Mouse (Mus musculus): Measurements from ENCODE around the gene Runx1. TPM values are rescaled to one million over a fixed set of nuclear protein-coding genes. Genes with fewer than 3 reads are reported as not detected.

The Runx1 gene
- polyA plus RNA-seq, 1 experiment: 2.2 TPM

GRCm38 (mm10) chr16:92739997-92740396 lies 86.0 kb downstream of the Runx1 start:
- no peak overlapping the region for H3K4me3 ChIP-seq (ENCODE audit: insufficient read depth, low read depth, low read length)
- DNase-seq: no peak
- H3K36me3 ChIP-seq (ENCODE audit: control insufficient read depth, insufficient read depth, low read length): no peaks in the 10 kb centered on the region
- no peak overlapping the region for H3K27ac ChIP-seq (ENCODE audit: insufficient read depth, low read depth, low read length)
- no peak for TF ChIP-seq POLR2A (IDR thresholded peaks at IDR 0.05; ENCODE audit: low read depth, low read length)
- no peak for TF ChIP-seq CTCF (conservative IDR thresholded peaks at IDR 0.05; ENCODE audit: insufficient read depth, insufficient read length, low read depth, low read length)
- WGBS: 65% methylated on average over 12 of the region's 12 CpGs
- H3K27me3 ChIP-seq (replicated peaks; ENCODE audit: control insufficient read depth, insufficient read depth, low read length): no peaks in the 10 kb centered on the region
- no peaks in the 10 kb centered on the region for H3K4me1 ChIP-seq (ENCODE audit: control insufficient read depth, insufficient read depth, low read length)

DNA sequence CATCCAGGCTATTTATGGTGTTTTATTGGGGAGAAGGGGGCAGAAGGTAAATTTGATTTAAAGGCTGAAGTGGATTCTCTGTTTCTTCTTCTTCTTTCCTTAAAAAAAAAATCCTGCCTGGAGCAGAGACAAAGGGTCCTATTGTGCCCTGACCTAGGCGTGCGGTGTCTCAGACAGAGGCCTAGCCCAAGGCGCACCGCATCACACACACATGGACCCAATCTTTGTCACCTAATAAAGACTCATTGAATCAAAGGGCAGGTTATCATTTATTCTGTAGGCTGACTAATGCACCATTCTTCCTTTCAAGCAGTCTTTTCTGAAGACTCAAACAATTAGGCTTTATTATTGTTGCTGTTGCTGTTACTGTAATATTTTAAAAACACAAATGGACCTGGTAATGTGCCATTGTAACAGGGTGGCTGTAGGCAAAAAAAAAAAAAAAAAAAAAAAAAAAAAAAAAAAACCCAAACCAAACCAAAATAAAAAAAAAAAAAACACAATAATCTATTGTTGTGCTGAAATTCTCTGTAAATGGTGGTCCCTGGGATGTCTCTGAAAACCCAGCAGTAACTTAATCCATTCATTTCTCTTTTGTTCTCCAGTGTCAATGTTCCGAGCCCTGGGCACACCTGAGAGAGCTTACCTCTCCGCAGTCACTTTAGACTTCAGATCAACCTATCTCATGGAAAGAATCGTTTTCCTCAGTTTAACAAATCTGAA lies 86.7 kb downstream of the Runx1 start:
- 94% methylated on average over 7 of the region's 7 CpGs for WGBS
- Histone ChIP-seq H3K4me3 (ENCODE audit: insufficient read depth, low read depth, low read length) (no peak overlapping the region), H3K27me3 (replicated peaks; ENCODE audit: control insufficient read depth, insufficient read depth, low read length) (no peaks in the 10 kb centered on the region), H3K36me3 (ENCODE audit: control insufficient read depth, insufficient read depth, low read length) (no peaks in the 10 kb centered on the region), H3K27ac (ENCODE audit: insufficient read depth, low read depth, low read length) (no peak overlapping the region), H3K4me1 (ENCODE audit: control insufficient read depth, insufficient read depth, low read length) (no peaks in the 10 kb centered on the region)
- DNase-seq: no peak
- TF ChIP-seq CTCF (conservative IDR thresholded peaks at IDR 0.05; ENCODE audit: insufficient read depth, insufficient read length, low read depth, low read length): no peak
- no peak for TF ChIP-seq POLR2A (IDR thresholded peaks at IDR 0.05; ENCODE audit: low read depth, low read length)

- TF ChIP-seq POLR2A (IDR thresholded peaks at IDR 0.05; ENCODE audit: low read depth, low read length) (no peak), CTCF (conservative IDR thresholded peaks at IDR 0.05; ENCODE audit: insufficient read depth, insufficient read length, low read depth, low read length) (no peak)
- Histone ChIP-seq H3K36me3 (ENCODE audit: control insufficient read depth, insufficient read depth, low read length) (no peaks in the 10 kb centered on the region), H3K27me3 (replicated peaks; ENCODE audit: control insufficient read depth, insufficient read depth, low read length) (no peaks in the 10 kb centered on the region)
Measured at GRCm38 (mm10) chr16:92738476-92739010, 87.4 kb downstream of the Runx1 start.

DNA sequence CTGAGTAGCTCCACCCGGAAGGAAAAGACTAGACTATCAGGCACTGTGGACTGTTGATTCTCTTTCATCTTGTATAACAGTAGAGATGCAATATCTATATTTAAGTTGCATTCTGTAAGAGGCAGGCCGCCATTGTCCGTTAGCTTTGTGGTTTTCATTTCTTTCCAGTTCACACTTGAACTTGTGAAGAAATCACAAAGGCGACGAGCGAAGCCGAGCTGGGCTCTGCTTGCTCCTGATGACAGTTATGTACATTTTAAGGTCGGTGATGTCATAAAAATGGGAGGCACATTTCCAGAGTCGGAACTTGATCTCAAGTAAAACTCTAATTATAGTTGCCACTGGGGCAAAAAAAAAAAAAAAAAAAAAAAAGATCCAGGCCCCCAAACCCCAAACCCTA lies 99.1 kb downstream of the Runx1 start:
- Histone ChIP-seq H3K36me3 (ENCODE audit: control insufficient read depth, insufficient read depth, low read length) (no peaks in the 10 kb centered on the region), H3K27ac (ENCODE audit: insufficient read depth, low read depth, low read length) (no peak overlapping the region), H3K4me1 (ENCODE audit: control insufficient read depth, insufficient read depth, low read length) (no peaks in the 10 kb centered on the region), H3K4me3 (ENCODE audit: insufficient read depth, low read depth, low read length) (no peak overlapping the region), H3K27me3 (replicated peaks; ENCODE audit: control insufficient read depth, insufficient read depth, low read length) (no peaks in the 10 kb centered on the region)
- WGBS: 87% methylated on average over 9 of the region's 9 CpGs
- no peak for DNase-seq
- TF ChIP-seq CTCF (conservative IDR thresholded peaks at IDR 0.05; ENCODE audit: insufficient read depth, insufficient read length, low read depth, low read length): no peak
- TF ChIP-seq POLR2A (IDR thresholded peaks at IDR 0.05; ENCODE audit: low read depth, low read length): no peak

More at GRCm38 (mm10) chr16:92738476-92739010, 87.4 kb downstream of the Runx1 start:
- WGBS: 76% methylated on average over 11 of the region's 11 CpGs
- H3K4me1 ChIP-seq (ENCODE audit: control insufficient read depth, insufficient read depth, low read length): no peaks in the 10 kb centered on the region
- H3K4me3 ChIP-seq (ENCODE audit: insufficient read depth, low read depth, low read length): no peak overlapping the region
- H3K27ac ChIP-seq (ENCODE audit: insufficient read depth, low read depth, low read length): no peak overlapping the region
- DNase-seq: no peak

- WGBS: 74% methylated on average over 3 of the region's 3 CpGs
- no peak overlapping the region for H3K27ac ChIP-seq (ENCODE audit: insufficient read depth, low read depth, low read length)
- TF ChIP-seq CTCF (conservative IDR thresholded peaks at IDR 0.05; ENCODE audit: insufficient read depth, insufficient read length, low read depth, low read length): no peak
- TF ChIP-seq POLR2A (IDR thresholded peaks at IDR 0.05; ENCODE audit: low read depth, low read length): no peak
Measured at GRCm38 (mm10) chr16:92724526-92724925, 101.4 kb downstream of the Runx1 start.

DNA sequence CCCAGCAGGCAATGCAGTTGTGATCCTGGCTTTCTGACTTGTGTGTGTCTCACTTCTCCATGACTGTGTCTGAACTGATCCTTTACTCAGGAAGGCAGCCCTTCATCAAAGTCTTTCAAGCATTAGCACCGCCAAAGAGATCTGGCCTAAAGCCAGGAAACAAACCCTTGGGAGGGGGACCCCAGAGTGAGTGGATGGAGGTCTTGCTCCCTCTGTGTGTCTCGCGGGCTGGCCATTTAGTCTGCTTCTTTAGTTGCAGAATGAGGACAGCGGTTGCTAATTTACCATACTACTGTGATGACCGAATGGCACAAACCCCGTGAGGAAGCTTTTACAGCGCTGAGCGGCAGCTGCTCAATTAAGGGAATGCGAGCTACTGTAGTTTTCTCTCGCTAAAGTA lies 105.3 kb downstream of the Runx1 start:
- 56% methylated on average over 10 of the region's 10 CpGs for WGBS
- no peaks in the 10 kb centered on the region for H3K27me3 ChIP-seq (replicated peaks; ENCODE audit: control insufficient read depth, insufficient read depth, low read length)
- no peak for DNase-seq
- TF ChIP-seq CTCF (conservative IDR thresholded peaks at IDR 0.05; ENCODE audit: insufficient read depth, insufficient read length, low read depth, low read length): no peak
- H3K27ac ChIP-seq (ENCODE audit: insufficient read depth, low read depth, low read length): no peak overlapping the region
- H3K4me1 ChIP-seq (ENCODE audit: control insufficient read depth, insufficient read depth, low read length): no peaks in the 10 kb centered on the region
- H3K36me3 ChIP-seq (ENCODE audit: control insufficient read depth, insufficient read depth, low read length): no peaks in the 10 kb centered on the region
- no peak overlapping the region for H3K4me3 ChIP-seq (ENCODE audit: insufficient read depth, low read depth, low read length)

More at GRCm38 (mm10) chr16:92724526-92724925, 101.4 kb downstream of the Runx1 start:
- Histone ChIP-seq H3K36me3 (ENCODE audit: control insufficient read depth, insufficient read depth, low read length) (no peaks in the 10 kb centered on the region), H3K27me3 (replicated peaks; ENCODE audit: control insufficient read depth, insufficient read depth, low read length) (no peaks in the 10 kb centered on the region), H3K4me1 (ENCODE audit: control insufficient read depth, insufficient read depth, low read length) (no peaks in the 10 kb centered on the region), H3K4me3 (ENCODE audit: insufficient read depth, low read depth, low read length) (no peak overlapping the region)
- no peak for DNase-seq

- H3K4me1 ChIP-seq (ENCODE audit: control insufficient read depth, insufficient read depth, low read length): no peaks in the 10 kb centered on the region
- H3K36me3 ChIP-seq (ENCODE audit: control insufficient read depth, insufficient read depth, low read length): no peaks in the 10 kb centered on the region
- H3K27ac ChIP-seq (ENCODE audit: insufficient read depth, low read depth, low read length): no peak overlapping the region
- H3K4me3 ChIP-seq (ENCODE audit: insufficient read depth, low read depth, low read length): no peak overlapping the region
- H3K27me3 ChIP-seq (replicated peaks; ENCODE audit: control insufficient read depth, insufficient read depth, low read length): no peaks in the 10 kb centered on the region
- 90% methylated on average over 6 of the region's 6 CpGs for WGBS
- TF ChIP-seq POLR2A (IDR thresholded peaks at IDR 0.05; ENCODE audit: low read depth, low read length) (no peak), CTCF (conservative IDR thresholded peaks at IDR 0.05; ENCODE audit: insufficient read depth, insufficient read length, low read depth, low read length) (no peak)
- DNase-seq: no peak
Measured at GRCm38 (mm10) chr16:92719725-92720124, 106.2 kb downstream of the Runx1 start.

Data from kidney, adult 2 months (tissue).